In genomic region chr5:60599460-60600299, GRCm38 (mm10) we compare ENCODE assay signal across 12 mouse cellular contexts.
A peak's percentile ranks its signal among the peaks of the same experiment; 100 is the strongest.
DNase-seq lines count a peak whose midpoint lies in the region; ATAC-seq and TF ChIP-seq lines count a peak whose summit lies in the region.
"Had no signal": no experiment of that assay in that cellular context is flagged by ENCODE, and none has a peak within 500 bp of the region (broad histone marks: within the 10 kb centered on the region; RNA-seq: fewer than 3 reads in every experiment).

No protein-coding gene starts in this region.

- ATAC-seq in forebrain, embryonic 13.5 days = peak; percentile 97
- ATAC-seq in midbrain, embryonic 12.5 days (ENCODE audit: low FRiP score, low read depth) = peak; percentile 82
- ATAC-seq in kidney, embryonic 15.5 days (replicated peaks; ENCODE audit: low FRiP score) = no peak

- no peaks in the 10 kb centered on the region for H3K36me3 ChIP-seq in forebrain, embryonic 13.5 days (ENCODE audit: poor library complexity, severe bottlenecking)
- no peaks in the 10 kb centered on the region for H3K36me3 ChIP-seq in midbrain, embryonic 12.5 days
- no peaks in the 10 kb centered on the region for H3K36me3 ChIP-seq in kidney, embryonic 15.5 days

- TF ChIP-seq CTCF in brain, embryonic 14.5 days (IDR thresholded peaks at IDR 0.05; ENCODE audit: borderline replicate concordance, extremely low read depth, insufficient read depth, insufficient read length) = no peak
- TF ChIP-seq CTCF in left cerebral cortex, adult 2 months (IDR thresholded peaks at IDR 0.05) = no peak

- peak; percentile 85 for DNase-seq in Muller cell, postnatal 12 days (ENCODE audit: inconsistent ontology term)
- peak; percentile 95 for DNase-seq in brain, embryonic 14.5 days (ENCODE audit: low read depth)
- no peak for DNase-seq in natural killer cell, adult 2 months (ENCODE audit: low spot score in 2 of 2)
- DNase-seq in left cerebral cortex, adult 2 months (ENCODE audit: extremely low spot score in 1 of 2, low spot score in 2 of 2) = no peak
- DNase-seq: heart, adult 2 months; kidney, postnatal 4 days; lung, postnatal 36 days; thymus, postnatal 36 days had no signal

- H3K9me3 ChIP-seq in forebrain, embryonic 13.5 days (replicated peaks) = no peaks in the 10 kb centered on the region
- no peaks in the 10 kb centered on the region for H3K9me3 ChIP-seq in midbrain, embryonic 12.5 days
- H3K9me3 ChIP-seq in kidney, embryonic 15.5 days (replicated peaks) = no peaks in the 10 kb centered on the region

- H3K27me3 ChIP-seq in forebrain, embryonic 13.5 days = no peaks in the 10 kb centered on the region
- no peaks in the 10 kb centered on the region for H3K27me3 ChIP-seq in midbrain, embryonic 12.5 days
- no peaks in the 10 kb centered on the region for H3K27me3 ChIP-seq in kidney, embryonic 15.5 days

- H3K4me3 ChIP-seq in forebrain, embryonic 13.5 days = no peak overlapping the region
- H3K4me3 ChIP-seq in midbrain, embryonic 12.5 days = no peak overlapping the region
- H3K4me3 ChIP-seq in left cerebral cortex, adult 2 months = no peak overlapping the region
- H3K4me3 ChIP-seq in kidney, embryonic 15.5 days (replicated peaks) = no peak overlapping the region
- H3K4me3 ChIP-seq: heart, adult 2 months had no signal

- no peak for TF ChIP-seq POLR2A in brain, embryonic 14.5 days (IDR thresholded peaks at IDR 0.05; ENCODE audit: borderline replicate concordance, extremely low read depth, insufficient read depth, insufficient read length, poor library complexity, severe bottlenecking)

- H3K9ac ChIP-seq in forebrain, embryonic 13.5 days = no peak overlapping the region
- H3K9ac ChIP-seq in midbrain, embryonic 12.5 days (replicated peaks) = no peak overlapping the region
- H3K9ac ChIP-seq in kidney, embryonic 15.5 days = no peak overlapping the region

- no peak overlapping the region for H3K4me2 ChIP-seq in forebrain, embryonic 13.5 days
- no peak overlapping the region for H3K4me2 ChIP-seq in midbrain, embryonic 12.5 days (replicated peaks)
- no peak overlapping the region for H3K4me2 ChIP-seq in kidney, embryonic 15.5 days
- H3K4me2 ChIP-seq: liver, embryonic 11.5 days had no signal

- H3K27ac ChIP-seq in forebrain, embryonic 13.5 days = peak overlapping the region; percentile 59
- no peak overlapping the region for H3K27ac ChIP-seq in midbrain, embryonic 12.5 days (replicated peaks)
- H3K27ac ChIP-seq in left cerebral cortex, adult 2 months = no peak overlapping the region
- no peak overlapping the region for H3K27ac ChIP-seq in kidney, embryonic 15.5 days
- H3K27ac ChIP-seq: heart, adult 2 months had no signal

- intact Hi-C loops in left cerebral cortex, adult 2 months (cut with DNase I) = no loop called here

- H3K4me1 ChIP-seq in forebrain, embryonic 13.5 days = no peaks in the 10 kb centered on the region; the same call in 1 of the 2 replicates
- no peaks in the 10 kb centered on the region for H3K4me1 ChIP-seq in midbrain, embryonic 12.5 days
- H3K4me1 ChIP-seq in kidney, embryonic 15.5 days = no peaks in the 10 kb centered on the region

- WGBS in forebrain, embryonic 13.5 days = 49% methylated on average over 5 of the region's 5 CpGs
- 58% methylated on average over 5 of the region's 5 CpGs for WGBS in midbrain, embryonic 12.5 days
- 77% methylated on average over 5 of the region's 5 CpGs for WGBS in kidney, embryonic 15.5 days

Comparison
In these comparisons a context has a peak if more than half of its experiments do, and no peak if none do; other contexts are left out.
1. DNase-seq: peak in Muller cell, postnatal 12 days (single experiment) and brain, embryonic 14.5 days (single experiment); none in natural killer cell, adult 2 months (0 of 2) and left cerebral cortex, adult 2 months (0 of 2).